8 mouse cellular contexts compared by ENCODE assay signal in genomic region chr7:45053117-45053930, GRCm38 (mm10). TPM values are rescaled to one million over a fixed set of nuclear protein-coding genes. Genes with fewer than 3 reads are reported as not detected.
DNase-seq lines count a peak whose midpoint lies in the region; ATAC-seq and TF ChIP-seq lines count a peak whose summit lies in the region.

No protein-coding gene starts in this region.

- peak overlapping the region; percentile 80 for H3K4me2 ChIP-seq in embryonic facial prominence, embryonic 14.5 days (ENCODE audit: low read depth, low read length)
- peak overlapping the region; percentile 98 for H3K4me2 ChIP-seq in heart, embryonic 13.5 days
- peak overlapping the region; percentile 95 for H3K4me2 ChIP-seq in kidney, postnatal 0 days (ENCODE audit: low read length)
- peak overlapping the region; percentile 84 for H3K4me2 ChIP-seq in liver, embryonic 14.5 days (ENCODE audit: low read depth)
- H3K4me2 ChIP-seq in stomach, embryonic 14.5 days (replicated peaks; ENCODE audit: low read depth, low read length): peak overlapping the region; percentile 97

- H3K4me3 ChIP-seq in embryonic facial prominence, embryonic 14.5 days (ENCODE audit: low read depth, low read length): peak overlapping the region; percentile 92
- peak overlapping the region; percentile 80 for H3K4me3 ChIP-seq in heart, embryonic 13.5 days
- H3K4me3 ChIP-seq in kidney, postnatal 0 days (replicated peaks; ENCODE audit: low read depth, low read length): peak overlapping the region; percentile 69
- H3K4me3 ChIP-seq in liver, embryonic 14.5 days (ENCODE audit: insufficient read depth in 1 of 2, low read depth in 2 of 2, low read length in 2 of 2): peak overlapping the region; percentile 65 to 68
- H3K4me3 ChIP-seq in stomach, embryonic 14.5 days (ENCODE audit: low read depth, low read length): peak overlapping the region; percentile 86

- peaks cover 24% of the 10 kb centered on the region for H3K36me3 ChIP-seq in embryonic facial prominence, embryonic 14.5 days (ENCODE audit: control insufficient read depth, insufficient read depth, low read length)
- H3K36me3 ChIP-seq in heart, embryonic 13.5 days: peaks cover 29% of the 10 kb centered on the region
- H3K36me3 ChIP-seq in kidney, postnatal 0 days (ENCODE audit: insufficient read depth, low read length): peaks cover 15% of the 10 kb centered on the region
- H3K36me3 ChIP-seq in liver, embryonic 14.5 days (replicated peaks; ENCODE audit: control insufficient read depth, insufficient read depth, low read depth): peaks cover 6% of the 10 kb centered on the region
- peaks cover 21% of the 10 kb centered on the region for H3K36me3 ChIP-seq in stomach, embryonic 14.5 days (ENCODE audit: control insufficient read depth, insufficient read depth, low read length)

- H3K27me3 ChIP-seq in embryonic facial prominence, embryonic 14.5 days (replicated peaks; ENCODE audit: control insufficient read depth, insufficient read depth, low read length): no peaks in the 10 kb centered on the region
- no peaks in the 10 kb centered on the region for H3K27me3 ChIP-seq in heart, embryonic 13.5 days (replicated peaks)
- H3K27me3 ChIP-seq in kidney, postnatal 0 days (ENCODE audit: insufficient read depth, low read length): no peaks in the 10 kb centered on the region
- H3K27me3 ChIP-seq in liver, embryonic 14.5 days (ENCODE audit: control insufficient read depth, insufficient read depth, low read length): no peaks in the 10 kb centered on the region
- no peaks in the 10 kb centered on the region for H3K27me3 ChIP-seq in stomach, embryonic 14.5 days (ENCODE audit: control insufficient read depth, insufficient read depth, low read length)

- TF ChIP-seq CTCF in kidney, postnatal 0 days (IDR thresholded peaks at IDR 0.05; ENCODE audit: low read depth): no peak
- TF ChIP-seq CTCF in liver, embryonic 14.5 days (IDR thresholded peaks at IDR 0.05; ENCODE audit: low read depth): no peak

- no peak for TF ChIP-seq EP300 in liver, embryonic 14.5 days (IDR thresholded peaks at IDR 0.05; ENCODE audit: low read depth)

- H3K4me1 ChIP-seq in embryonic facial prominence, embryonic 14.5 days (ENCODE audit: control insufficient read depth, insufficient read depth, low read length): no peaks in the 10 kb centered on the region
- peaks cover 30% of the 10 kb centered on the region for H3K4me1 ChIP-seq in heart, embryonic 13.5 days
- H3K4me1 ChIP-seq in kidney, postnatal 0 days (replicated peaks; ENCODE audit: insufficient read depth, low read length): 0 out of 2 replicates have a peak, but pooled peaks cover 10% of the 10 kb centered on the region
- H3K4me1 ChIP-seq in liver, embryonic 14.5 days (replicated peaks; ENCODE audit: control insufficient read depth in 2 of 2, insufficient read depth in 2 of 2, low read length in 1 of 2): peaks cover 14% of the 10 kb centered on the region in 2 experiments
- peaks cover 9% of the 10 kb centered on the region for H3K4me1 ChIP-seq in stomach, embryonic 14.5 days (ENCODE audit: control insufficient read depth, insufficient read depth, low read length)

- peak overlapping the region; percentile 99 for H3K27ac ChIP-seq in embryonic facial prominence, embryonic 14.5 days (replicated peaks; ENCODE audit: low read depth, low read length)
- peak overlapping the region; percentile 99 for H3K27ac ChIP-seq in heart, embryonic 13.5 days (replicated peaks)
- peak overlapping the region; percentile 98 for H3K27ac ChIP-seq in kidney, postnatal 0 days
- H3K27ac ChIP-seq in liver, embryonic 14.5 days: peak overlapping the region; percentile 58
- peak overlapping the region; percentile 99 for H3K27ac ChIP-seq in stomach, embryonic 14.5 days (ENCODE audit: low read length)

- DNase-seq in B cell, adult 2 months: peak; percentile 66 to 74
- peak; percentile 79 for DNase-seq in adrenal gland, postnatal 25 days
- peak; percentile 92 for DNase-seq in embryonic facial prominence, embryonic 14.5 days (ENCODE audit: low spot score)
- DNase-seq in kidney, postnatal 0 days (ENCODE audit: low spot score): peak; percentile 87
- DNase-seq in liver, embryonic 14.5 days (ENCODE audit: low read depth in 3 of 3, low spot score in 3 of 3): peak in 1 of 3 experiments; percentile 54
- DNase-seq in neural tube, embryonic 10.5 days (ENCODE audit: extremely low spot score, low spot score): peak; percentile 85

- peak; percentile 51 for ATAC-seq in embryonic facial prominence, embryonic 14.5 days (ENCODE audit: low read depth)
- ATAC-seq in heart, embryonic 13.5 days (ENCODE audit: extremely low read depth, insufficient number of reproducible peaks, low FRiP score, low TSS enrichment): peak; percentile 23; the same call in 1 of the 2 replicates
- ATAC-seq in kidney, postnatal 0 days (replicated peaks; ENCODE audit: low FRiP score, low read depth): peak; percentile 26
- ATAC-seq in liver, embryonic 14.5 days (ENCODE audit: insufficient read depth): peak; percentile 47
- peak; percentile 29 for ATAC-seq in stomach, embryonic 14.5 days (ENCODE audit: insufficient number of reproducible peaks, insufficient read depth, low FRiP score, low read depth)

- H3K9ac ChIP-seq in embryonic facial prominence, embryonic 14.5 days (ENCODE audit: low read depth, low read length): peak overlapping the region; percentile 91
- H3K9ac ChIP-seq in heart, embryonic 13.5 days: peak overlapping the region; percentile 98
- H3K9ac ChIP-seq in kidney, postnatal 0 days (ENCODE audit: low read depth, low read length): peak overlapping the region; percentile 90
- peak overlapping the region; percentile 74 for H3K9ac ChIP-seq in liver, embryonic 14.5 days (replicated peaks)
- H3K9ac ChIP-seq in stomach, embryonic 14.5 days (replicated peaks; ENCODE audit: low read depth, low read length): peak overlapping the region; percentile 81

- under 1% methylated on average over 38 of the region's 59 CpGs for WGBS in embryonic facial prominence, embryonic 14.5 days
- WGBS in heart, embryonic 13.5 days: under 1% methylated on average over 29 of the region's 59 CpGs
- 0% methylated on average over 38 of the region's 59 CpGs for WGBS in kidney, postnatal 0 days
- under 1% methylated on average over 32 of the region's 59 CpGs for WGBS in liver, embryonic 14.5 days (ENCODE audit: insufficient replicate concordance)
- under 1% methylated on average over 39 of the region's 59 CpGs for WGBS in stomach, embryonic 14.5 days

- H3K9me3 ChIP-seq in embryonic facial prominence, embryonic 14.5 days (ENCODE audit: control insufficient read depth, low read length): no peaks in the 10 kb centered on the region
- H3K9me3 ChIP-seq in heart, embryonic 13.5 days: no peaks in the 10 kb centered on the region
- no peaks in the 10 kb centered on the region for H3K9me3 ChIP-seq in kidney, postnatal 0 days (replicated peaks; ENCODE audit: low read length)
- H3K9me3 ChIP-seq in liver, embryonic 14.5 days (ENCODE audit: control insufficient read depth, low read length): no peaks in the 10 kb centered on the region
- no peaks in the 10 kb centered on the region for H3K9me3 ChIP-seq in stomach, embryonic 14.5 days (ENCODE audit: control insufficient read depth, low read depth, low read length)

RNA-seq across cellular contexts. Expression of gene Prr12, which starts 0.6 kb away (rescaled TPM):
- 71.1 and 78.5 TPM in 2 replicates for total RNA-seq in adrenal gland, postnatal 25 days (2021)
- 12.8 and 13.7 TPM in 2 replicates for polyA plus RNA-seq in embryonic facial prominence, embryonic 14.5 days (2014; fragmentation: Nextera tagmentation; extraction: Ambion mirVana)
- polyA plus RNA-seq in heart, embryonic 13.5 days (2015; fragmentation: Nextera tagmentation; extraction: Ambion mirVana): 6.8 and 7.1 TPM in 2 replicates
- 5.8 and 6.1 TPM in 2 replicates for polyA plus RNA-seq in kidney, postnatal 0 days (2015; fragmentation: Nextera tagmentation; extraction: Ambion mirVana)
- polyA plus RNA-seq in liver, embryonic 14.5 days (2012; rRNA removed): 1.8 and 2.6 TPM in 2 replicates
- 1.9 and 2.2 TPM in 2 replicates for polyA plus RNA-seq in liver, embryonic 14.5 days (2014; fragmentation: Nextera tagmentation; extraction: Ambion mirVana)
- 13.7 and 17.8 TPM in 2 replicates for polyA plus RNA-seq in stomach, embryonic 14.5 days (2014; fragmentation: Nextera tagmentation; extraction: Ambion mirVana)

RNA-seq across cellular contexts. Expression of gene Nosip, which starts 8.9 kb away (rescaled TPM):
- total RNA-seq in adrenal gland, postnatal 25 days (2021): 46.5 and 67.2 TPM in 2 replicates
- 59.1 and 63.3 TPM in 2 replicates for polyA plus RNA-seq in embryonic facial prominence, embryonic 14.5 days (2014; fragmentation: Nextera tagmentation; extraction: Ambion mirVana)
- 46.6 and 49.6 TPM in 2 replicates for polyA plus RNA-seq in heart, embryonic 13.5 days (2015; fragmentation: Nextera tagmentation; extraction: Ambion mirVana)
- polyA plus RNA-seq in kidney, postnatal 0 days (2015; fragmentation: Nextera tagmentation; extraction: Ambion mirVana): 65.0 and 65.3 TPM in 2 replicates
- polyA plus RNA-seq in liver, embryonic 14.5 days (2012; rRNA removed): 24.5 and 26.4 TPM in 2 replicates
- polyA plus RNA-seq in liver, embryonic 14.5 days (2014; fragmentation: Nextera tagmentation; extraction: Ambion mirVana): 23.1 and 27.4 TPM in 2 replicates
- 58.9 and 63.6 TPM in 2 replicates for polyA plus RNA-seq in stomach, embryonic 14.5 days (2014; fragmentation: Nextera tagmentation; extraction: Ambion mirVana)

RNA-seq across cellular contexts. Expression of gene Prrg2, which starts 9.2 kb away (rescaled TPM):
- total RNA-seq in adrenal gland, postnatal 25 days (2021): 19.2 and 21.4 TPM in 2 replicates
- polyA plus RNA-seq in embryonic facial prominence, embryonic 14.5 days (2014; fragmentation: Nextera tagmentation; extraction: Ambion mirVana): 20.9 and 22.2 TPM in 2 replicates
- 12.5 and 13.6 TPM in 2 replicates for polyA plus RNA-seq in heart, embryonic 13.5 days (2015; fragmentation: Nextera tagmentation; extraction: Ambion mirVana)
- polyA plus RNA-seq in kidney, postnatal 0 days (2015; fragmentation: Nextera tagmentation; extraction: Ambion mirVana): 44.3 and 45.1 TPM in 2 replicates
- 8.5 and 10.1 TPM in 2 replicates for polyA plus RNA-seq in liver, embryonic 14.5 days (2012; rRNA removed)
- 6.2 and 7.3 TPM in 2 replicates for polyA plus RNA-seq in liver, embryonic 14.5 days (2014; fragmentation: Nextera tagmentation; extraction: Ambion mirVana)
- polyA plus RNA-seq in stomach, embryonic 14.5 days (2014; fragmentation: Nextera tagmentation; extraction: Ambion mirVana): 20.7 and 20.9 TPM in 2 replicates

RNA-seq across cellular contexts. Expression of gene Rras, which starts 35.6 kb away (rescaled TPM):
- total RNA-seq in adrenal gland, postnatal 25 days (2021): 94.0 and 102 TPM in 2 replicates
- 50.5 and 52.3 TPM in 2 replicates for polyA plus RNA-seq in embryonic facial prominence, embryonic 14.5 days (2014; fragmentation: Nextera tagmentation; extraction: Ambion mirVana)
- polyA plus RNA-seq in heart, embryonic 13.5 days (2015; fragmentation: Nextera tagmentation; extraction: Ambion mirVana): 71.6 and 82.6 TPM in 2 replicates
- polyA plus RNA-seq in kidney, postnatal 0 days (2015; fragmentation: Nextera tagmentation; extraction: Ambion mirVana): 47.6 and 53.0 TPM in 2 replicates
- polyA plus RNA-seq in liver, embryonic 14.5 days (2012; rRNA removed): 16.3 and 19.7 TPM in 2 replicates
- 15.4 and 20.6 TPM in 2 replicates for polyA plus RNA-seq in liver, embryonic 14.5 days (2014; fragmentation: Nextera tagmentation; extraction: Ambion mirVana)
- 71.0 and 75.0 TPM in 2 replicates for polyA plus RNA-seq in stomach, embryonic 14.5 days (2014; fragmentation: Nextera tagmentation; extraction: Ambion mirVana)

RNA-seq across cellular contexts. Expression of gene Scaf1, which starts 37.2 kb away (rescaled TPM):
- total RNA-seq in adrenal gland, postnatal 25 days (2021): 86.4 and 99.4 TPM in 2 replicates
- 43.7 and 47.5 TPM in 2 replicates for polyA plus RNA-seq in embryonic facial prominence, embryonic 14.5 days (2014; fragmentation: Nextera tagmentation; extraction: Ambion mirVana)
- 27.0 and 27.1 TPM in 2 replicates for polyA plus RNA-seq in heart, embryonic 13.5 days (2015; fragmentation: Nextera tagmentation; extraction: Ambion mirVana)
- 25.6 and 27.3 TPM in 2 replicates for polyA plus RNA-seq in kidney, postnatal 0 days (2015; fragmentation: Nextera tagmentation; extraction: Ambion mirVana)
- 16.2 and 16.9 TPM in 2 replicates for polyA plus RNA-seq in liver, embryonic 14.5 days (2012; rRNA removed)
- polyA plus RNA-seq in liver, embryonic 14.5 days (2014; fragmentation: Nextera tagmentation; extraction: Ambion mirVana): 11.0 and 14.5 TPM in 2 replicates
- 48.9 and 49.8 TPM in 2 replicates for polyA plus RNA-seq in stomach, embryonic 14.5 days (2014; fragmentation: Nextera tagmentation; extraction: Ambion mirVana)
